Mouse (Mus musculus): ENCODE measurements around the gene Fam198b. TPM values are rescaled to one million over a fixed set of nuclear protein-coding genes. Genes with fewer than 3 reads are reported as not detected.
A peak's percentile ranks its signal among the peaks of the same experiment; 100 is the strongest.

The Fam198b gene
- total and polyA plus RNA-seq, 3 experiments, result 1.5 to 3.1 TPM; not detected in 1

DNA sequence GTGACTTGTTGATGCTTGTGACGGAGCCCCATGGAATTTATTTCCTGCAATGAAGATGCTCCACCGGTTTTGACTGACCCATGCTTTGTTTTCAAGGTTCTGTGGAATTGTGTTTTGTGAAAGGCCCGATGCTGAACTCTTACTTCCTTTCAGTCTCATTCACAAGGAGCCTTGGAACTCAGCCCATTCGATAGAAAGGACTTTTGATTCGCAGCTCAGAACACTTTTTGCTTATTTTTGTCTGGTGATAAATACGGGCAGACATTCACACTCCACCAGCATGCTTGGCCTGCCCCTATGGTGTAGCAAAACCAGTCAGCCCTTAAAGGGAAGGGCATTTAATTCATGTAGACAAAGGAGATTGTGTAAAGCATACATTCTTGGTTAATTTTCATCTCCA is 19.5 kb downstream of the Fam198b start:
- H3K36me3 ChIP-seq (ENCODE audit: control insufficient read depth in 1 of 2, insufficient read depth in 2 of 2, low read length in 2 of 2), result peaks cover 0 to 43% of the 10 kb centered on the region in 2 experiments; a peak in 2 of 4 replicates
- no peak overlapping the region for H3K4me3 ChIP-seq (ENCODE audit: control insufficient read depth in 1 of 2, insufficient read depth in 1 of 2, low read depth in 2 of 2, low read length in 2 of 2)
- no peak overlapping the region for H3K27ac ChIP-seq (ENCODE audit: control insufficient read depth, low read depth, low read length)
- no peaks in the 10 kb centered on the region for H3K9me3 ChIP-seq (replicated peaks; ENCODE audit: insufficient read depth, low read length)
- TF ChIP-seq BHLHE40 (IDR thresholded peaks at IDR 0.05; ENCODE audit: borderline replicate concordance, low read depth, low read length) (no peak), ZNF384 (IDR thresholded peaks at IDR 0.05; ENCODE audit: low read depth, low read length) (no peak), ZKSCAN1 (IDR thresholded peaks at IDR 0.05; ENCODE audit: low read depth, low read length) (no peak), GABPA (IDR thresholded peaks at IDR 0.05; ENCODE audit: low read depth, low read length) (no peak)
- H3K27me3 ChIP-seq (ENCODE audit: control insufficient read depth in 1 of 2, insufficient read depth in 2 of 2, low read length in 2 of 2), result no peaks in the 10 kb centered on the region
- H3K79me2 ChIP-seq (ENCODE audit: control insufficient read depth, insufficient read depth, low read length, poor library complexity), result no peaks in the 10 kb centered on the region; the same call in 1 of the 2 replicates
- H3K4me1 ChIP-seq (ENCODE audit: control insufficient read depth in 1 of 2, insufficient read depth in 2 of 2, low read length in 2 of 2), result peaks cover 30 to 32% of the 10 kb centered on the region in 2 experiments
- no peak overlapping the region for H3K9ac ChIP-seq (ENCODE audit: control insufficient read depth, low read depth, low read length, poor library complexity, severe bottlenecking)
- no peak for DNase-seq (ENCODE audit: low read depth, low spot score)

GRCm38 (mm10) chr3:79904238-79904757 is 20.0 kb downstream of the Fam198b start:
- H3K9me3 ChIP-seq (replicated peaks; ENCODE audit: insufficient read depth, low read length), result no peaks in the 10 kb centered on the region
- no peaks in the 10 kb centered on the region; the same call in 1 of the 2 replicates for H3K79me2 ChIP-seq (ENCODE audit: control insufficient read depth, insufficient read depth, low read length, poor library complexity)
- no peak overlapping the region for H3K27ac ChIP-seq (ENCODE audit: control insufficient read depth, low read depth, low read length)
- TF ChIP-seq TBP (IDR thresholded peaks at IDR 0.05; ENCODE audit: low read depth, low read length) (no peak), NELFE (IDR thresholded peaks at IDR 0.05; ENCODE audit: low read depth, low read length) (no peak), USF2 (IDR thresholded peaks at IDR 0.05; ENCODE audit: borderline replicate concordance in 1 of 2, insufficient read depth in 1 of 2, low read depth in 1 of 2, low read length in 2 of 2) (no peak), POLR2AphosphoS5 (IDR thresholded peaks at IDR 0.05; ENCODE audit: borderline replicate concordance, low read depth, low read length) (no peak), ETS1 (IDR thresholded peaks at IDR 0.05; ENCODE audit: low read depth, low read length) (no peak), BHLHE40 (IDR thresholded peaks at IDR 0.05; ENCODE audit: borderline replicate concordance, low read depth, low read length) (no peak)
- DNase-seq (ENCODE audit: low read depth, low spot score), result no peak
- H3K4me3 ChIP-seq (ENCODE audit: control insufficient read depth in 1 of 2, insufficient read depth in 1 of 2, low read depth in 2 of 2, low read length in 2 of 2), result no peak overlapping the region
- H3K4me1 ChIP-seq (ENCODE audit: control insufficient read depth in 1 of 2, insufficient read depth in 2 of 2, low read length in 2 of 2), result peaks cover 30 to 32% of the 10 kb centered on the region in 2 experiments
- H3K9ac ChIP-seq (ENCODE audit: control insufficient read depth, low read depth, low read length, poor library complexity, severe bottlenecking), result no peak overlapping the region
- H3K27me3 ChIP-seq (ENCODE audit: control insufficient read depth in 1 of 2, insufficient read depth in 2 of 2, low read length in 2 of 2), result no peaks in the 10 kb centered on the region
- peaks cover 0 to 44% of the 10 kb centered on the region in 2 experiments; a peak in 2 of 4 replicates for H3K36me3 ChIP-seq (ENCODE audit: control insufficient read depth in 1 of 2, insufficient read depth in 2 of 2, low read length in 2 of 2)

GRCm38 (mm10) chr3:79905397-79905796 is 21.1 kb downstream of the Fam198b start:
- Histone ChIP-seq H3K4me3 (ENCODE audit: control insufficient read depth in 1 of 2, insufficient read depth in 1 of 2, low read depth in 2 of 2, low read length in 2 of 2) (no peak overlapping the region), H3K4me1 (ENCODE audit: control insufficient read depth in 1 of 2, insufficient read depth in 2 of 2, low read length in 2 of 2) (peaks cover 33 to 35% of the 10 kb centered on the region in 2 experiments), H3K27me3 (ENCODE audit: control insufficient read depth in 1 of 2, insufficient read depth in 2 of 2, low read length in 2 of 2) (no peaks in the 10 kb centered on the region), H3K36me3 (ENCODE audit: control insufficient read depth in 1 of 2, insufficient read depth in 2 of 2, low read length in 2 of 2) (peaks cover 0 to 52% of the 10 kb centered on the region in 2 experiments; a peak in 2 of 4 replicates), H3K79me2 (ENCODE audit: control insufficient read depth, insufficient read depth, low read length, poor library complexity) (no peaks in the 10 kb centered on the region; the same call in 1 of the 2 replicates), H3K27ac (ENCODE audit: control insufficient read depth, low read depth, low read length) (no peak overlapping the region), H3K9ac (ENCODE audit: control insufficient read depth, low read depth, low read length, poor library complexity, severe bottlenecking) (no peak overlapping the region), H3K9me3 (replicated peaks; ENCODE audit: insufficient read depth, low read length) (no peaks in the 10 kb centered on the region)
- peak; percentile 41 for DNase-seq (ENCODE audit: low read depth, low spot score)
- TF ChIP-seq CTCF (IDR thresholded peaks at IDR 0.05 in 2 of 3, conservative IDR thresholded peaks at IDR 0.05 in 1 of 3; ENCODE audit: control insufficient read depth in 1 of 3, insufficient read depth in 1 of 3, low read depth in 2 of 3, low read length in 3 of 3, poor library complexity in 1 of 3, severe bottlenecking in 1 of 3), result no peak
- TF ChIP-seq POLR2A (IDR thresholded peaks at IDR 0.05; ENCODE audit: control insufficient read depth in 1 of 2, insufficient read depth in 1 of 2, low read depth in 1 of 2, low read length in 2 of 2, poor library complexity in 1 of 2), result no peak

All from MEL (cell line).